Mouse (Mus musculus): ENCODE measurements at regions not wholly inside any gene's neighbourhood (a gene's known extent, or its start where the extent isn't known, plus 50 kb on each side); places are given as distances from the start of the nearest gene placed in this dataset.

- TF ChIP-seq CTCF (IDR thresholded peaks at IDR 0.05; ENCODE audit: extremely low read depth, insufficient read length, insufficient replicate concordance, low read depth, low read length) (no peak), POLR2A (IDR thresholded peaks at IDR 0.05; ENCODE audit: low read depth, low read length) (no peak)
These were observed 266.2 kb downstream of the Gm49356 start for GRCm38 (mm10) chr15:59155289-59155623.

All from small intestine, adult 2 months (tissue).